Mouse (Mus musculus) stomach, embryonic 14.5 days (tissue): ENCODE measurements around the gene Fxr2. TPM values are rescaled to one million over a fixed set of nuclear protein-coding genes. Genes with fewer than 3 reads are reported as not detected.
A peak's percentile ranks its signal among the peaks of the same experiment; 100 is the strongest.

Experiments used
- ATAC-seq: fragments of 200-750 bp; cut with Nextera tagmentation; 2 replicates; pipeline ENCODE4 v1.8.0; 2017; ENCODE audit warnings: low read depth, moderate TSS enrichment; ENCODE audit not compliant: insufficient number of reproducible peaks, insufficient read depth, low FRiP score
- H3K27ac ChIP-seq: fragments of 300-500 bp; sonication (generic); 2 replicates; pipeline ENCODE4 v1.5.1; 2014; ENCODE audit warnings: mild to moderate bottlenecking, low read length, moderate library complexity, mixed read lengths
- H3K27me3 ChIP-seq: fragments of 300-500 bp; sonication (generic); 2 replicates; pipeline ENCODE4 v1.6.1; 2014; ENCODE audit warnings: low read length, control low read depth, mixed read lengths; ENCODE audit not compliant: control insufficient read depth, insufficient read depth
- H3K36me3 ChIP-seq: fragments of 300-500 bp; sonication (generic); 2 replicates; pipeline ENCODE4 v1.6.1; 2014; ENCODE audit warnings: mild to moderate bottlenecking, control low read depth, low read length, moderate library complexity, mixed read lengths; ENCODE audit not compliant: control insufficient read depth, insufficient read depth
- H3K4me1 ChIP-seq: fragments of 300-500 bp; sonication (generic); 2 replicates; pipeline ENCODE4 v1.6.1; 2014; ENCODE audit warnings: low read length, control low read depth, mixed read lengths; ENCODE audit not compliant: control insufficient read depth, insufficient read depth
- H3K4me2 ChIP-seq: fragments of 300-500 bp; sonication (generic); replicated peaks from 2 replicates; pipeline ENCODE4 v1.6.1; 2014; ENCODE audit warnings: low read depth, low read length, control low read depth
- H3K4me3 ChIP-seq: fragments of 300-500 bp; sonication (generic); 2 replicates; pipeline ENCODE4 v1.5.1; 2014; ENCODE audit warnings: low read depth, low read length, control low read depth
- H3K9ac ChIP-seq: fragments of 300-500 bp; sonication (generic); replicated peaks from 2 replicates; pipeline ENCODE4 v1.6.1; 2014; ENCODE audit warnings: low read depth, mild to moderate bottlenecking, control low read depth, low read length, moderate library complexity, mixed read lengths
- H3K9me3 ChIP-seq: fragments of 300-500 bp; sonication (generic); 2 replicates; pipeline ENCODE4 v1.6.1; 2016; ENCODE audit warnings: low read depth, low read length, control low read depth; ENCODE audit not compliant: control insufficient read depth
- WGBS: fragments of 180-500 bp; shearing (Covaris S2); extraction: QIAGEN DNeasy Blood & Tissue Kit; methylation state at CpG from one replicate; pipeline ENCODE4 v1.1.7; 2014; 5-methylcytosine and 5-hydroxymethylcytosine counted together
- polyA plus RNA-seq: library from polyadenylated mRNA; unstranded; fragments of >200 nt; fragmentation: Nextera tagmentation; extraction: Ambion mirVana; gene quantifications from 2 replicates; pipeline ENCODE4 v1.2.1, GENCODE M21; 2014

Gene Fxr2
- polyA plus RNA-seq, 1 experiment from 2014 or later: 20.9 TPM

DNA sequence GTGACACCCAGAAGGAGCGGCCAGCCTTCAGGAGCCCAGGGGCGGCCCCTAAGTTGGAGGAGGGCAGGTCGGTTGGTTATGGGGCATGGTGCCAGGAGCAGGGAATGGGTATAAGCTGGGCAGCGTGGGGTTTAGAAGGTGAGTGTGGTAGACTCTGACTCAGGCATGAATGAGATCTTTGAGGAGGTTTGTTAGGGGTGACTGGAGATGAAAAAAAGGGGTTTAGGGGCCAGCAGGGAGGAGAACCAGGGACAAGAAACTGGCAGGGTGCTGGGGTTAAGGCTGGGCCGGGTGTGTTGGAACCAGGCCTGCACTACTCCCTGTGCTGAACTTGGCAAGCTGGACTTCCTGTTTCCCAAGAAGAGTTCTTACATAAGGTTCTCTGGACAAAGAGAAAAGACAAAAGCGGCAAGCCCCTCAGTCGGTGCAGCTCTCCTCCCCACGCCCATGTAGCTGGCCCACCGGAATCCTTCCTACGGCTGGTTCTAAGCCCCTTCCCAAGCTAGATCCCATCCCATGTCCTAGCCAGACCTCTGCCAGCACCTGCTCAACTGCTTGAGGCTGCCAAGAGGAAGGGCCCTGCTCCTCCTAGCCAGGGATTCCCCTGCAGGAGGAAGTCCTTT lies 52.8 kb downstream of the Fxr2 start, which contains the start of gene Tnfsf13:
TSS of gene Tnfsf13 (minus strand) at position 259 of the 623 bp plus-strand sequence.
- no peak for ATAC-seq
- no peak within 1 kb of the TSS; the same call in 1 of the 2 replicates for H3K9ac ChIP-seq
- WGBS: 66% methylated on average over 10 of the region's 10 CpGs
- no peak within 1 kb of the TSS for H3K4me3 ChIP-seq
- H3K9me3 ChIP-seq: no peaks in the 10 kb centered on the region
- H3K27ac ChIP-seq: peak within 1 kb of the TSS; percentile 68; the same call in 1 of the 2 replicates
- no peaks in the 10 kb centered on the region for H3K27me3 ChIP-seq
- H3K36me3 ChIP-seq: no peaks in the 10 kb centered on the region
- no peak within 1 kb of the TSS; the same call in 1 of the 2 replicates for H3K4me2 ChIP-seq
- H3K4me1 ChIP-seq: peaks cover 16% of the 10 kb centered on the region

GRCm38 (mm10) chr11:69686377-69686776 lies 53.6 kb downstream of the Fxr2 start:
- Histone ChIP-seq H3K4me3 (no peak overlapping the region), H3K4me1 (peaks cover 12% of the 10 kb centered on the region; the same call in 1 of the 2 replicates), H3K9ac (no peak overlapping the region; the same call in 1 of the 2 replicates), H3K4me2 (no peak overlapping the region; the same call in 1 of the 2 replicates), H3K27me3 (no peaks in the 10 kb centered on the region), H3K27ac (no peak overlapping the region), H3K36me3 (no peaks in the 10 kb centered on the region), H3K9me3 (no peaks in the 10 kb centered on the region)
- ATAC-seq: no peak
- WGBS: 6% methylated on average over 4 of the region's 4 CpGs

DNA sequence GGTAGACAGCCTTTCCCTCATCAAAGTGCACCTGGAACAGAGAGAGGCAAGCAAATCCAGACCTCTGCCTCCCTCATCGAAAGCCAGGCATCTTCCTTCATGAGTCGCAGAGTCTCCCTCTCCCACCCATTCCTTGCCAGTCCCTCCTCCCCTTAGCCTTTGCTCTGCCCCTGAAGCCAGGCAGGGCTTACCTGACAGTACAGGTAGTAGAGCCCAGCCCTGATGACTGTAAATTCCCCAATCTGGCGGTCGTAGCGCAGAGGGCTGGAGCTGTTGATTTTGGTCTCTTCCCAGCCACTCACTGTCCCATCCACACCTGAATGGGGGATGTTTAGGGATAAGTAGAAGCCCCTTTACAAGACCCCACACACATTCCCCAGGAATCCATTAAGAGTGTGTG lies 54.3 kb downstream of the Fxr2 start:
- Histone ChIP-seq H3K9ac (no peak overlapping the region; the same call in 1 of the 2 replicates), H3K27me3 (no peaks in the 10 kb centered on the region), H3K4me3 (no peak overlapping the region), H3K4me2 (no peak overlapping the region; the same call in 1 of the 2 replicates), H3K9me3 (no peaks in the 10 kb centered on the region), H3K36me3 (no peaks in the 10 kb centered on the region), H3K27ac (no peak overlapping the region), H3K4me1 (peaks cover 12% of the 10 kb centered on the region; the same call in 1 of the 2 replicates)
- no peak for ATAC-seq
- WGBS: 50% methylated on average over 5 of the region's 5 CpGs

DNA sequence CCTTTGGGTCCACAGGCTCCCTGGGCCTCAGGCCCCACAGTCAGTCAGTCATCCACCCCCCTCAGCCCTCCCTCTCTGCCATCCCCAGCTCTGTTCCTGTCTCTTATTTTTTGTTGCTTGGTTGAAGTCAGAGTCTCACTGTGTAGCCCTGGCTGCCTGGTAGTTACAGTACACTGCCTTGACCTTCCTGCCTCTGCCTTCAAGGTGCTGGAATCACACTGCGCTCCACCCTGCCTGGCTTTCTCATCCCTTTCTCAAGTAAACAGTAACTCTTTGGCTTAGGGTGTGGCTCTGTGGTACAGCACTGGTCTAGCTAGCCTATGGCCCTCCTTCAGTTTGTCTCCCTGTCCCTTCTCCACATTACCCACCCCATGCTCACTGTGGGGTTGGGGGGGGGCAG lies 57.1 kb downstream of the Fxr2 start:
- Histone ChIP-seq H3K27ac (no peak overlapping the region), H3K9ac (no peak overlapping the region), H3K4me1 (peaks cover 12% of the 10 kb centered on the region; the same call in 1 of the 2 replicates), H3K36me3 (no peaks in the 10 kb centered on the region), H3K4me3 (no peak overlapping the region), H3K9me3 (no peaks in the 10 kb centered on the region), H3K27me3 (no peaks in the 10 kb centered on the region), H3K4me2 (no peak overlapping the region)
- ATAC-seq: no peak
- WGBS: 86% methylated on average over 1 of the region's 1 CpGs

GRCm38 (mm10) chr11:69692196-69692811 lies 59.5 kb downstream of the Fxr2 start:
- Histone ChIP-seq H3K4me1 (no peaks in the 10 kb centered on the region; the same call in 1 of the 2 replicates), H3K4me3 (no peak overlapping the region), H3K27ac (no peak overlapping the region), H3K4me2 (no peak overlapping the region), H3K9me3 (no peaks in the 10 kb centered on the region), H3K27me3 (no peaks in the 10 kb centered on the region), H3K36me3 (no peaks in the 10 kb centered on the region), H3K9ac (no peak overlapping the region)
- WGBS: 72% methylated on average over 9 of the region's 9 CpGs
- ATAC-seq: no peak

- Histone ChIP-seq H3K4me3 (no peak overlapping the region), H3K9me3 (no peaks in the 10 kb centered on the region), H3K27me3 (no peaks in the 10 kb centered on the region), H3K9ac (no peak overlapping the region), H3K4me2 (no peak overlapping the region), H3K27ac (no peak overlapping the region), H3K4me1 (no peaks in the 10 kb centered on the region; the same call in 1 of the 2 replicates), H3K36me3 (no peaks in the 10 kb centered on the region)
- WGBS: 78% methylated on average over 6 of the region's 6 CpGs
- ATAC-seq: no peak
Measured at GRCm38 (mm10) chr11:69692863-69693262, 60.1 kb downstream of the Fxr2 start.

DNA sequence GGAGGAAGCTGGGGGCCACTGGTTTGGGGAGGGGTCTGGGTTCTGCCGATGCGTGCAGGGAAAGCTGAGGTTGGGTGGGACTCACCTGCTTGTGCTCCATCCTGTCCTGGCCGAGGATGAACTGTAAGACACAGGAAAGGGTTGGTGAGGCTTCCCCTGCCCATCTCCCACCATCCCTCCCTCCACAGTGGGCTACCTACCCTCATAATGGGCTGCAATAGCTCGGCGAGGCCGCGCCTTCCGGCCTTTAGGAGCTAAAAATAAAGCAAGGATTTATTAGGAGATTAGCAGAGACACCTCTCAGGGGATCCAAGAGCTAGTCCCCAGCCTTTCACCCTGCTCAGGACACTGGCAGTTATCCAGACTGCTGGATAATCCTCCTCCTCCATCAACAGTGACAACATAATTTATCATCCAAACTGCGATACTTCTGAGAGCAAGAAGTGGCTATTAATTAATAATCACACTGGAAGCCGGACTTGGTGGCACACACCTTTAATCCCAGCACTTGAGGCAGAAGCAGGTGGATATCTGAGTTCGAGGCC lies 60.7 kb downstream of the Fxr2 start:
- WGBS: 49% methylated on average over 11 of the region's 11 CpGs
- H3K27ac ChIP-seq: no peak overlapping the region
- H3K9ac ChIP-seq: no peak overlapping the region
- no peak for ATAC-seq
- no peaks in the 10 kb centered on the region; the same call in 1 of the 2 replicates for H3K4me1 ChIP-seq
- no peaks in the 10 kb centered on the region for H3K9me3 ChIP-seq
- no peaks in the 10 kb centered on the region for H3K36me3 ChIP-seq
- no peak overlapping the region for H3K4me2 ChIP-seq
- no peaks in the 10 kb centered on the region for H3K27me3 ChIP-seq
- no peak overlapping the region for H3K4me3 ChIP-seq

GRCm38 (mm10) chr11:69695046-69695360 lies 62.2 kb downstream of the Fxr2 start:
- H3K9ac ChIP-seq: peak overlapping the region; percentile 54
- no peak overlapping the region for H3K27ac ChIP-seq
- H3K4me3 ChIP-seq: peak overlapping the region; percentile 50
- H3K27me3 ChIP-seq: no peaks in the 10 kb centered on the region
- 21% methylated on average over 6 of the region's 6 CpGs for WGBS
- ATAC-seq: peak; percentile 50; the same call in 1 of the 2 replicates
- no peaks in the 10 kb centered on the region for H3K36me3 ChIP-seq
- no peaks in the 10 kb centered on the region; the same call in 1 of the 2 replicates for H3K4me1 ChIP-seq
- H3K9me3 ChIP-seq: no peaks in the 10 kb centered on the region
- peak overlapping the region; percentile 72 for H3K4me2 ChIP-seq
